Mouse (Mus musculus) embryonic fibroblast, embryonic 13.5 days (primary cell): ENCODE results near the gene Psip1. TPM values are rescaled to one million over a fixed set of nuclear protein-coding genes. Genes with fewer than 3 reads are reported as not detected.

Experiments
- H3K27ac ChIP-seq: 2 replicates; pipeline ENCODE4 v1.5.1; 2012; ENCODE audit warnings: low read length, control low read depth, inconsistent platforms; ENCODE audit not compliant: insufficient read depth
- H3K4me1 ChIP-seq: 2 replicates; pipeline ENCODE4 v1.6.1; 2011; ENCODE audit warnings: low read length; ENCODE audit not compliant: control insufficient read depth, insufficient read depth
- H3K4me3 ChIP-seq: 2 replicates; pipeline ENCODE4 v1.5.1; 2011; ENCODE audit warnings: mild to moderate bottlenecking, control low read depth, low read length; ENCODE audit not compliant: insufficient read depth
- CTCF ChIP-seq: IDR thresholded peaks from 2 replicates; pipeline ENCODE4 v1.5.1; 2011; ENCODE audit warnings: mild to moderate bottlenecking, control low read depth, low read length, moderate library complexity, borderline replicate concordance; ENCODE audit not compliant: insufficient read depth
- POLR2A ChIP-seq: IDR thresholded peaks from 2 replicates; pipeline ENCODE4 v1.6.1; 2011; ENCODE audit warnings: low read depth, mild to moderate bottlenecking, control low read depth, low read length, moderate library complexity
- polyA plus RNA-seq: library from polyadenylated mRNA; stranded (reverse); fragments of >200 nt; gene quantifications from 2 replicates; pipeline ENCODE4 v1.2.4, GENCODE M21; 2011; ENCODE audit warnings: low read depth; ENCODE audit not compliant: missing spikeins, insufficient read length

Gene Psip1
- polyA plus RNA-seq, 1 experiment = 180 TPM

GRCm38 (mm10) chr4:83428845-83429244 lies 57.4 kb downstream of the Psip1 start:
- Histone ChIP-seq H3K27ac (no peak overlapping the region), H3K4me1 (peaks cover 5% of the 10 kb centered on the region; the same call in 1 of the 2 replicates), H3K4me3 (no peak overlapping the region)
- TF ChIP-seq POLR2A (no peak), CTCF (no peak)

GRCm38 (mm10) chr4:83427696-83428095 lies 58.6 kb downstream of the Psip1 start:
- no peak overlapping the region for H3K4me3 ChIP-seq
- TF ChIP-seq CTCF (no peak), POLR2A (no peak)
- H3K4me1 ChIP-seq = peaks cover 5% of the 10 kb centered on the region; the same call in 1 of the 2 replicates
- H3K27ac ChIP-seq = no peak overlapping the region

- TF ChIP-seq POLR2A = no peak
- TF ChIP-seq CTCF = no peak
- no peak overlapping the region for H3K27ac ChIP-seq
- peaks cover 2% of the 10 kb centered on the region; the same call in 1 of the 2 replicates for H3K4me1 ChIP-seq
- no peak overlapping the region for H3K4me3 ChIP-seq
Observed at GRCm38 (mm10) chr4:83427141-83427540, 59.1 kb downstream of the Psip1 start.

DNA sequence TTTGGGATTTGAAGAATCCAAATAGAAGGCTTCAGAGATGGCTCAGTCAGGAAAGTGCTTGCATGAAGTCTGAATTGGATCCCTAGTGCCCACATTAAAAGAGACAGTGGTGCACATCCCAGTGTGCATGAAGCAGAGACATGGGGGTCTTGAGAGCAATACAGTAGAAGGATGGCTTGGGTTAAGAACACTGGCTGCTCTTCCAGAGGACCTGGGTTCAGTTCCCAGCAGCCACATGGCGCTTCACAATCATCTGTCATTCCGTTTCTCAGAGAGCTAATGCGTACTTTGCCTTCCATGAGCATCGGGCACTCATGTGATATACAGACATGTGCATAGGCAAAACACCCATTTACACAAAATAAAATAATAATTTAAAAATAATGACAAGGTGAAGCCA lies 61.1 kb downstream of the Psip1 start:
- Histone ChIP-seq H3K4me3 (no peak overlapping the region), H3K27ac (no peak overlapping the region), H3K4me1 (no peaks in the 10 kb centered on the region)
- TF ChIP-seq POLR2A (no peak), CTCF (no peak)

- no peaks in the 10 kb centered on the region for H3K4me1 ChIP-seq
- TF ChIP-seq CTCF (no peak), POLR2A (no peak)
- no peak overlapping the region for H3K4me3 ChIP-seq
- H3K27ac ChIP-seq = no peak overlapping the region
Observed at GRCm38 (mm10) chr4:83423641-83424040, 62.6 kb downstream of the Psip1 start.

DNA sequence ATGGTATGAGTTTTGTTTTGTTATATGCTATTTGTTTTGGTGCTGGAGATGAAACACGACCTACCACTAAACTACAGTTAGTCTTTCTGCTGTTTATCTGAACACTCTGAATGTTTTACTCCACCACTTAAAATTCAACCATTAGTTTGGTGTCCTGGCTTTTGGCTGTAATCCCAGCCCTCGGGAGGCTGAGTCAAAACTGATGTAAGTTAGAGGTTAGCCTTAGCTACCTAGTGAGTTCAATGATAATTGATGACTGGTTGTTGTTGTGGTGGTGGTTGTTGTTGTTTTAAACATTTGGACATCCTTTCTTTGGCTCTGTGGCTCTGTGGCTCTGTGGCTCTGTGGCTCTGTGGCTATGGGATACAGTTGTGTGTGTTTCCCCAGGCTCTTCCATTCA lies 67.5 kb downstream of the Psip1 start:
- peak overlapping the region; percentile 90 for H3K4me3 ChIP-seq
- H3K4me1 ChIP-seq = no peaks in the 10 kb centered on the region
- TF ChIP-seq CTCF (no peak), POLR2A (no peak)
- H3K27ac ChIP-seq = peak overlapping the region; percentile 20; the same call in 1 of the 2 replicates

- H3K4me3 ChIP-seq = peak overlapping the region; percentile 90
- TF ChIP-seq CTCF = no peak
- TF ChIP-seq POLR2A = no peak
Observed at GRCm38 (mm10) chr4:83417820-83418186, 68.5 kb downstream of the Psip1 start.

DNA sequence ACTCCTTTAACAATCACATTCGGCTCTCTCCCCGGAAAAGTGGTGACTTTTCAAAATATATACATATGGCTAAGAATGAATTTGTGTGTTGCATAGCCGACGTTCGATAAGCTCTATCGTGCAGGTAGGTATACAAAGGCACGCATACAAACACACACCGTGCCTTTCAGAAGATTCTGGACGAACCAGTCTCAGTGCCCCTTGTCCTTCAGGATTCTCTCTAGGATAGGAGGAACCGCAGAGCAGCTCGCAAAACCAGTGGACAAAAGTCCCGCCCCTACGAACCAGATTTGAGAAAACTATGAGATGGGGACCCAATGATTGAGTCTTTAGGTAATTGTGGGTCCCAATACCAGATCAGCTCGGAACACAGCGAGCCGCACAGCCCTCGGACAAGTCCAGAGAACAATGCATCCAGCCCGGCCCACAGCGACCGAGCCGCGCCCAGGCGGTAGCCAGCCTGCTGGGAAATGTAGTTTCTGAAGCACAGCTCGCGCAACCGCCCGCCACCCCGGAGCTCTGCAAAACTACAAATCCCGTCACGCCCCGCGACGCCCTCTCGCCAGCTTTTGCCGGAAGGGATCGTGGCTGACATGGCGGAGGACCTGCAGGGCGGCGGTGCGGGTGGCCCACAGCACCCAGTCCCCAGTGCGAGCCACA lies 69.0 kb downstream of the Psip1 start, which contains the start of gene Snapc3:
Gene Snapc3, plus strand, starts transcription at position 565 of the 660 bp plus-strand sequence.
- peaks cover 4% of the 10 kb centered on the region; the same call in 1 of the 2 replicates for H3K4me1 ChIP-seq

More at GRCm38 (mm10) chr4:83417820-83418186, 68.5 kb downstream of the Psip1 start:
- no peaks in the 10 kb centered on the region for H3K4me1 ChIP-seq
- peak overlapping the region; percentile 35 for H3K27ac ChIP-seq

DNA sequence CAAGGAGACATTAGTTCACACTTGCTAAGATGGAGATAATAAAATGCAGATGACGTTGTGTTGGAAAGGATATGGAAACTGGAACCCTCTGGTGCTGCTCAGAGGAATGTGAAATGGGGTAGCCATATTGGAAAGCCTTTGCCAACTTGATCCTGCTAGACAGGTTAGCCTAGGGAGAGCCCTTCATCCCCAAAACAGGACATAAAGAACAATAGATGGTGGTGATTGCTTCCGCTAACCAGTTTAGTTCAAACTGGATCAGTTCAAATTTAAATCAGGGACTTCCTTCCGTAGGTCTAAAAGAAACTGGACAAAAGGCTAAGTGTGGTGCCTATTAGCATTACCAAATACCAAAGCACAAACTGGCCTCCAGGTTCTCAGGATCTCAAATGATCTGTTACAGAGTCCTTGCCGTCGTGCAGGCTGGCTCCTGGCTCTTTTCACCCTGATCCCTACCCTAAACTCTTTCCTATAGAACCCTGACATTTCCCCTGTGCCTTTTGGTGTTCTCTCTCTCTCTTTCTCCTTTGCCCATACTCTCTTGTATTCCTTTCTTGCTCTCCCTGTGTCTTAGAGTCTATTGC lies 71.9 kb downstream of the Psip1 start:
- Histone ChIP-seq H3K27ac (no peak overlapping the region), H3K4me1 (peaks cover 4% of the 10 kb centered on the region; the same call in 1 of the 2 replicates), H3K4me3 (no peak overlapping the region)
- TF ChIP-seq CTCF (no peak), POLR2A (no peak)

More for the DNA sequence above, 69.0 kb downstream of the Psip1 start, which contains the start of gene Snapc3:
- peak within 1 kb of the TSS; percentile 90 for H3K4me3 ChIP-seq
- TF ChIP-seq POLR2A (peak; percentile 85), CTCF (no peak)
- H3K27ac ChIP-seq = peak within 1 kb of the TSS; percentile 66

- TF ChIP-seq CTCF = no peak
- no peak for TF ChIP-seq POLR2A
- Histone ChIP-seq H3K4me3 (no peak overlapping the region), H3K4me1 (peaks cover 4% of the 10 kb centered on the region; the same call in 1 of the 2 replicates), H3K27ac (no peak overlapping the region)
Observed at GRCm38 (mm10) chr4:83412060-83412459, 74.2 kb downstream of the Psip1 start.
